Mouse (Mus musculus): ENCODE data around the gene Susd1. TPM values are rescaled to one million over a fixed set of nuclear protein-coding genes. Genes with fewer than 3 reads are reported as not detected.

Susd1 gene
- polyA plus RNA-seq, 1 experiment: 9.7 TPM

GRCm38 (mm10) chr4:59441265-59441664 is 2.8 kb upstream of the Susd1 start:
- TF ChIP-seq CTCF (IDR thresholded peaks at IDR 0.05; ENCODE audit: low read depth, low read length): no peak
- no peak for TF ChIP-seq POLR2A (IDR thresholded peaks at IDR 0.05; ENCODE audit: insufficient read depth, low read length)
- no peak for TF ChIP-seq EP300 (IDR thresholded peaks at IDR 0.05; ENCODE audit: insufficient read depth, low read depth, low read length)
- Histone ChIP-seq H3K36me3 (ENCODE audit: control insufficient read depth, insufficient read depth, low read length, poor library complexity, severe bottlenecking) (no peaks in the 10 kb centered on the region), H3K27ac (ENCODE audit: insufficient read depth, low read length) (no peak overlapping the region), H3K9ac (ENCODE audit: low read depth, poor library complexity, severe bottlenecking) (no peak overlapping the region), H3K27me3 (ENCODE audit: control insufficient read depth, insufficient read depth, low read length, poor library complexity, severe bottlenecking) (peaks cover 14% of the 10 kb centered on the region), H3K4me1 (ENCODE audit: control insufficient read depth, insufficient read depth, low read length) (no peaks in the 10 kb centered on the region), H3K4me3 (ENCODE audit: low read depth, low read length) (no peak overlapping the region), H3K9me3 (replicated peaks; ENCODE audit: control insufficient read depth, insufficient read depth, low read length, poor library complexity, severe bottlenecking) (no peaks in the 10 kb centered on the region)

GRCm38 (mm10) chr4:59439960-59440359 is 1.5 kb upstream of the Susd1 start:
- H3K27ac ChIP-seq (ENCODE audit: insufficient read depth, low read length): no peak overlapping the region
- peaks cover 14% of the 10 kb centered on the region for H3K27me3 ChIP-seq (ENCODE audit: control insufficient read depth, insufficient read depth, low read length, poor library complexity, severe bottlenecking)
- TF ChIP-seq CTCF (IDR thresholded peaks at IDR 0.05; ENCODE audit: low read depth, low read length): no peak
- no peak for TF ChIP-seq POLR2A (IDR thresholded peaks at IDR 0.05; ENCODE audit: insufficient read depth, low read length)
- TF ChIP-seq EP300 (IDR thresholded peaks at IDR 0.05; ENCODE audit: insufficient read depth, low read depth, low read length): no peak

GRCm38 (mm10) chr4:59439041-59439440 is 608 bp upstream of the Susd1 start:
- Histone ChIP-seq H3K4me1 (ENCODE audit: control insufficient read depth, insufficient read depth, low read length) (no peaks in the 10 kb centered on the region), H3K4me3 (ENCODE audit: low read depth, low read length) (no peak overlapping the region), H3K27me3 (ENCODE audit: control insufficient read depth, insufficient read depth, low read length, poor library complexity, severe bottlenecking) (peaks cover 14% of the 10 kb centered on the region), H3K9me3 (replicated peaks; ENCODE audit: control insufficient read depth, insufficient read depth, low read length, poor library complexity, severe bottlenecking) (no peaks in the 10 kb centered on the region), H3K27ac (ENCODE audit: insufficient read depth, low read length) (no peak overlapping the region), H3K36me3 (ENCODE audit: control insufficient read depth, insufficient read depth, low read length, poor library complexity, severe bottlenecking) (no peaks in the 10 kb centered on the region), H3K9ac (ENCODE audit: low read depth, poor library complexity, severe bottlenecking) (no peak overlapping the region)
- no peak for TF ChIP-seq CTCF (IDR thresholded peaks at IDR 0.05; ENCODE audit: low read depth, low read length)

More at GRCm38 (mm10) chr4:59439960-59440359, 1.5 kb upstream of the Susd1 start:
- no peak overlapping the region for H3K4me3 ChIP-seq (ENCODE audit: low read depth, low read length)
- no peaks in the 10 kb centered on the region for H3K36me3 ChIP-seq (ENCODE audit: control insufficient read depth, insufficient read depth, low read length, poor library complexity, severe bottlenecking)
- H3K9me3 ChIP-seq (replicated peaks; ENCODE audit: control insufficient read depth, insufficient read depth, low read length, poor library complexity, severe bottlenecking): no peaks in the 10 kb centered on the region
- no peak overlapping the region for H3K9ac ChIP-seq (ENCODE audit: low read depth, poor library complexity, severe bottlenecking)
- no peaks in the 10 kb centered on the region for H3K4me1 ChIP-seq (ENCODE audit: control insufficient read depth, insufficient read depth, low read length)

GRCm38 (mm10) chr4:59435951-59436350 is 2.5 kb downstream of the Susd1 start:
- H3K4me3 ChIP-seq (ENCODE audit: low read depth, low read length): no peak overlapping the region
- no peaks in the 10 kb centered on the region for H3K36me3 ChIP-seq (ENCODE audit: control insufficient read depth, insufficient read depth, low read length, poor library complexity, severe bottlenecking)
- H3K4me1 ChIP-seq (ENCODE audit: control insufficient read depth, insufficient read depth, low read length): no peaks in the 10 kb centered on the region
- H3K9ac ChIP-seq (ENCODE audit: low read depth, poor library complexity, severe bottlenecking): no peak overlapping the region
- no peak for TF ChIP-seq POLR2A (IDR thresholded peaks at IDR 0.05; ENCODE audit: insufficient read depth, low read length)
- TF ChIP-seq EP300 (IDR thresholded peaks at IDR 0.05; ENCODE audit: insufficient read depth, low read depth, low read length): no peak
- TF ChIP-seq CTCF (IDR thresholded peaks at IDR 0.05; ENCODE audit: low read depth, low read length): no peak
- peaks cover 14% of the 10 kb centered on the region for H3K27me3 ChIP-seq (ENCODE audit: control insufficient read depth, insufficient read depth, low read length, poor library complexity, severe bottlenecking)
- no peaks in the 10 kb centered on the region for H3K9me3 ChIP-seq (replicated peaks; ENCODE audit: control insufficient read depth, insufficient read depth, low read length, poor library complexity, severe bottlenecking)
- no peak overlapping the region for H3K27ac ChIP-seq (ENCODE audit: insufficient read depth, low read length)

- no peak for TF ChIP-seq CTCF (IDR thresholded peaks at IDR 0.05; ENCODE audit: low read depth, low read length)
- TF ChIP-seq EP300 (IDR thresholded peaks at IDR 0.05; ENCODE audit: insufficient read depth, low read depth, low read length): no peak
- no peak for TF ChIP-seq POLR2A (IDR thresholded peaks at IDR 0.05; ENCODE audit: insufficient read depth, low read length)
- H3K9ac ChIP-seq (ENCODE audit: low read depth, poor library complexity, severe bottlenecking): no peak overlapping the region
- H3K27ac ChIP-seq (ENCODE audit: insufficient read depth, low read length): no peak overlapping the region
- no peaks in the 10 kb centered on the region for H3K4me1 ChIP-seq (ENCODE audit: control insufficient read depth, insufficient read depth, low read length)
- no peaks in the 10 kb centered on the region for H3K9me3 ChIP-seq (replicated peaks; ENCODE audit: control insufficient read depth, insufficient read depth, low read length, poor library complexity, severe bottlenecking)
- H3K36me3 ChIP-seq (ENCODE audit: control insufficient read depth, insufficient read depth, low read length, poor library complexity, severe bottlenecking): no peaks in the 10 kb centered on the region
- H3K27me3 ChIP-seq (ENCODE audit: control insufficient read depth, insufficient read depth, low read length, poor library complexity, severe bottlenecking): peaks cover 14% of the 10 kb centered on the region
- no peak overlapping the region for H3K4me3 ChIP-seq (ENCODE audit: low read depth, low read length)
Observed at GRCm38 (mm10) chr4:59434039-59434438, 4.4 kb downstream of the Susd1 start.

GRCm38 (mm10) chr4:59429128-59429527 is 9.3 kb downstream of the Susd1 start:
- no peaks in the 10 kb centered on the region for H3K36me3 ChIP-seq (ENCODE audit: control insufficient read depth, insufficient read depth, low read length, poor library complexity, severe bottlenecking)
- no peak overlapping the region for H3K4me3 ChIP-seq (ENCODE audit: low read depth, low read length)
- no peak overlapping the region for H3K9ac ChIP-seq (ENCODE audit: low read depth, poor library complexity, severe bottlenecking)
- H3K27ac ChIP-seq (ENCODE audit: insufficient read depth, low read length): no peak overlapping the region
- no peak for TF ChIP-seq POLR2A (IDR thresholded peaks at IDR 0.05; ENCODE audit: insufficient read depth, low read length)
- no peak for TF ChIP-seq EP300 (IDR thresholded peaks at IDR 0.05; ENCODE audit: insufficient read depth, low read depth, low read length)
- no peak for TF ChIP-seq CTCF (IDR thresholded peaks at IDR 0.05; ENCODE audit: low read depth, low read length)
- H3K9me3 ChIP-seq (replicated peaks; ENCODE audit: control insufficient read depth, insufficient read depth, low read length, poor library complexity, severe bottlenecking): no peaks in the 10 kb centered on the region
- no peaks in the 10 kb centered on the region for H3K4me1 ChIP-seq (ENCODE audit: control insufficient read depth, insufficient read depth, low read length)
- H3K27me3 ChIP-seq (ENCODE audit: control insufficient read depth, insufficient read depth, low read length, poor library complexity, severe bottlenecking): no peaks in the 10 kb centered on the region
